In genomic region chr12:16848501-16848900, GRCm38 (mm10) we compare ENCODE assay signal across 16 mouse cellular contexts. TPM values are rescaled to one million over a fixed set of nuclear protein-coding genes. Genes with fewer than 3 reads are reported as not detected.
"Had no signal": no experiment of that assay in that cellular context is flagged by ENCODE, and none has a peak within 500 bp of the region (broad histone marks: within the 10 kb centered on the region; RNA-seq: fewer than 3 reads in every experiment).

No protein-coding gene starts in this region.

- DNase-seq: retina, postnatal 1 day; right cerebral cortex, adult 18-20 months; right cerebral cortex, postnatal 14 days; right cerebral cortex, postnatal 25 days; right cerebral cortex, postnatal 4 days; spleen, adult 18-20 months; thymus, adult 18-20 months; thymus, adult 2 months; thymus, postnatal 14 days; thymus, postnatal 36 days; thymus, postnatal 4 days had no signal

- H3K4me2 ChIP-seq: neural tube, embryonic 13.5 days; neural tube, embryonic 15.5 days; stomach, embryonic 15.5 days had no signal

- H3K4me3 ChIP-seq: neural tube, embryonic 13.5 days; neural tube, embryonic 15.5 days; stomach, embryonic 15.5 days had no signal

- H3K27me3 ChIP-seq: neural tube, embryonic 13.5 days; neural tube, embryonic 15.5 days; stomach, embryonic 15.5 days had no signal

- H3K4me1 ChIP-seq: neural tube, embryonic 15.5 days had no signal

- H3K36me3 ChIP-seq: neural tube, embryonic 13.5 days; neural tube, embryonic 15.5 days; stomach, embryonic 15.5 days had no signal

- H3K27ac ChIP-seq: neural tube, embryonic 13.5 days; neural tube, embryonic 15.5 days; stomach, embryonic 15.5 days; stomach, postnatal 0 days had no signal

RNA-seq across cellular contexts. Expression of gene Greb1, which starts 47.8 kb away (rescaled TPM):
- total RNA-seq: neutrophil, adult 5-6 weeks had no signal
